Mouse (Mus musculus) duodenum, adult 2 months (tissue): ENCODE results near the gene Serping1. TPM values are rescaled to one million over a fixed set of nuclear protein-coding genes. Genes with fewer than 3 reads are reported as not detected.

Experiments
- polyA plus RNA-seq: library from polyadenylated mRNA; depleted of rRNA; stranded (reverse); fragments of >200 nt; gene quantifications from 2 replicates; pipeline ENCODE4 v1.2.3, GENCODE M21; 2012; ENCODE audit warnings: low replicate concordance; rRNA removed

Serping1 gene
- polyA plus RNA-seq: 91.3 and 98.4 TPM in 2 replicates

DNA sequence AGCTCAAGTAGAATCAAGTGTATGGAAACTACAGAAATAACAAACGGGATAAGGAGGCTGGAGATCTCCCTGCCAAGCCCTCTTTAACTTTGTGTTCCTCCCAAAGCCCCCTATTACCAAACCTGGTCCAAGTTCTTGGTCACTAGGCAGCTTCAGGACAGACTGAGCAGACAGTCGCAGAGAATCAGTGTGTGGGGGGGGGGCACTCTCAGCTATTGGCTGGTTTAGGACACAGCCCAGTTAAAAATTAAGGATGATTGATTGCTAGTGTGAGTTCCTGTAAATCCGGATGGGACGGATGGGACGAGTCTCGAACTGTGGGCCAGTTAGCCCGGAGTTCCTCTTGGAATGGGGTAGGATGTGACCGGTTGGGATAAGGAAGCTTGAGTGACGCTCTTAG lies at the start of gene Serping1:
Gene Serping1, minus strand, starts transcription at position 204 of the 400 bp plus-strand sequence.

DNA sequence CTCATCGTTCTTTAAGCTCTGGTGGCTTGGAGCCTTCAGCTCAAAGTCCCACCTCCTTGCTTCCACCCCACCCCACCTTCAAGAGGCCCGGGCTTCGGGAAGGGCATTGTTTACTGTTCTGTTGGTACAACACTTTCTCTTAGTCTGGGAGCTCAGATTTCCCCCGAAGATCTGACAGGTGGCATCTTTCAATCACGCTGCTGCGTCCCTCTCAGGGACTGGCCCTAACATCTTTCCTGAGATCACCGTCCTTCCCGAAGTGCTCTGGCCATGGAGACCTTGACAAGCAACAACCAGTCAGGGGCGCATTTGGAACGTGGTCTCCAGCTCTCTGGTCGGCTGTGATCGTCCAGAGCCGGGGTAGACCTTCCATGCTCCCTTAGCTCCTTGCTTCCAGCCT lies 47.3 kb upstream of the Serping1 start, which contains the start of gene Smtnl1:
Gene Smtnl1, minus strand, starts transcription at position 101 of the 400 bp plus-strand sequence.

DNA sequence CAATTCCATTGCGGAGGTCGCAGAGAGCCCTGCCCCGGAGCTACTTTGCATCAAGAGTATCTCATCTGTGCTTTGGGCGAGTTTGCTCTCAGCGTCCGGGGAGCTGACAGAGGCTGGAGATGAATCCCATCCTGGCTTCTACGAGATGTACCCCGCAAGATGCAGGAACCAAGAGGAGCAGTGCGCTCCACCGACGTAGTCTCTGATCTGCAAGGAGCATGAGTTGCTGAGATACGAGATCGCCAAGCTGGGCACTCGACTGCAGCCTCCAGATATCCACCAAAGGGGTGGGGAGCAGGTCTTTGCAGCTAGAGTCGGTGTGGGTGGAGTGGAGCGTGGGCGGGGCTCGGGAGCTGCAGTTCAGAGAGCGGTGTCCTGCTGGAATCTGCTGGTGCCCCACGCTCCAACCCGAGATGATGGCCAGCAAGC lies 23.3 kb upstream of the Serping1 start, which contains the start of gene Ube2l6:
Gene Ube2l6, plus strand, starts transcription at position 336 of the 429 bp plus-strand sequence.

DNA sequence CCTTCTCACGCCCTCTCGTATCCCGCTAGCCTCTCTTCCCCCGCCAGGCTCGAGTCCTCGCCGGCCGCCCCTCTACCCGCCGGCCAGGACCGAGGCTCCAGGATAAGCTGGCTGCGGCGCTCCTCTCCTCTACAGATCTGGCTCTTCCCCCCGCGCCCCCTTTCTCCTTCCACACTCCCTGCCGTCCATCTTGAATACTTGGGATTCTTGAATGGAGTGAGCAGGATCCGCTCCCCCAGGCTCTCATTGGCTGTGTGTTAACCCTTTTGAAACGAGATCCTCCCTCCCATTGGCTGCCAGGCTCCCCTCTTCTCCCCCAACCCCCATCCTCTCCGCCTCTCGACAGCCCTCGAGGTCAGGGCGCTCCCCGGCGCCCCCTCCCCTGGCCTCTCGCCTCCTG lies 31.7 kb downstream of the Serping1 start, which contains the start of gene Gm19426:
Gene Gm19426, minus strand, starts transcription at position 95 of the 400 bp plus-strand sequence.

DNA sequence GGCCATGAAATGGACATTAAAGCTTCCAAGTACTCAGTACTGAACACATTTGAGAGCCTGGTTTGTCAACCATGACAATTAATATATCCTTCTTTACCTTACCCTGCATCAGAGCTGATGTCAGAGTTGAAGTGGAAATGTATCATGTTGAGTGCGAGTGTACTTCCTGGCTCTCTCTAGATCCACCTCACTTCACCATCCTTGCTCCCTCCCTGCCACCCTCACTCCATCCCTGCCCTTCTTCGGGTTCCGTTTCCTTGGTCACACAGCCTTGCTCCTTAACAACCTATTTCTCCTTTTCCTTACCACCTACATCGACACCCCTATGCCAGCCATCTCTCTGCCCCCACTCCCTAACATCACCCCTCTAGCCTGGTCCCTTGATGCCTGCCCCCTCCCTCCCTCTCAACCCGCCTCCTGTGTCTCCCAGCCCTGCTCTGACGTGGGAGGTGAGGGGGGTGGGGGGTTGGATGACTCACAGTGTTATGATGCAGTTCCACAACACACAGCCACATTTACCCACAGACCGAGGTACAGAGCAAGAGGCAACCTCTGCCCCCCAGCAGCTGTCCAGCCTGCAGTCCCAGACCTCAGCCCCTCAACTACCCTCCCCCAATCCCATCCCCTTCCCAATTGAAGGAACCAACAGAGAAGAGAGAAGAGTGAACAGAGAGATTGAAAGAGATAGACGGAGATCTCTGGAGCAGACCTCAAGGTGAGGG lies 41.5 kb downstream of the Serping1 start, which contains the start of gene Ypel4:
Gene Ypel4, plus strand, starts transcription at position 480 of the 722 bp plus-strand sequence.

DNA sequence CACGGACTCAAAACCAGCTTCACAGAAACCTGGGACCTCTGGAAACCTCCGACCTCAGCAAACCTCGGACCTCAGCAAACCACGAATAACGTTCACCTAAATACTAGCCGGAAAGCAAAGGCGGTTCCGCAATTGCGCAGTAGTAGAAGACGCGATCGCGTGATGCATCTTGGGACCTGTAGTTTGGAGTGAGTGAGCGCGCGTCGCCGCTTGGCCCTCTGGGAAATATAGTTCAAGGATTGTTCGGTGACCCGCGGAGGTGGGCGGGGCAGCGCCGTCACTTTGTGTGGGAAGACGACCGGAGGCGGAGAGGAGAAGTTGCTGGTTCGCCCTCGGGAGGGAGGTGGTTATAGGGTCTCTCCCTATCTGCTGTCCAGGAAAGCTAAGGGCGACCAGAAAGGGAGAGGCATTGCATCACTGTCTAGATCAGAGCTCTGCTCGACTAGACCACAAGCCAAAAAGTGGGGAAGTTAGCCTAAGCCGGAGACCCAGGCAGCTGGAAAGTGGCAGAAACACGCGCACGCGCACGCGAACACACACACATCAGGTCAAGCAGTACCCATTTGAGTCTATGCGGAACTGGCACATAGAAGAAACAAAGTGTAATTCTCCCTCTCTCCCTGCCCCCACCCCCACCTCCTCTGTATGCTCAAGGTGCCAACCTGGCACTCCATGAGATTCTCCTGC lies 47.9 kb downstream of the Serping1 start, which contains the start of gene Clp1:
Gene Clp1, minus strand, starts transcription at position 179 of the 687 bp plus-strand sequence.

Other genes with a start within 250 kb of the Serping1 start
- 27.3 and 34.7 TPM in 2 replicates for gene Ctnnd1, start 124.7 kb downstream of the Serping1 start, polyA plus RNA-seq
- not detected in 2 replicates for gene Btbd18, start 116.4 kb downstream of the Serping1 start, polyA plus RNA-seq
- 40.6 and 43.2 TPM in 2 replicates for gene Selenoh, start 104.7 kb downstream of the Serping1 start, polyA plus RNA-seq
- gene Gm28635, start 97.4 kb downstream of the Serping1 start, polyA plus RNA-seq: not detected in 2 replicates
- 3.8 and 7.3 TPM in 2 replicates for gene Med19, start 97.0 kb downstream of the Serping1 start, polyA plus RNA-seq
- 18.5 and 60.4 TPM in 2 replicates for gene Tmx2, start 96.3 kb downstream of the Serping1 start, polyA plus RNA-seq
- 31.5 and 33.1 TPM in 2 replicates for gene Zdhhc5, start 60.3 kb downstream of the Serping1 start, polyA plus RNA-seq
- gene Clp1, start 48.1 kb downstream of the Serping1 start, polyA plus RNA-seq: 4.8 and 8.4 TPM in 2 replicates
- 1.3 and 2.3 TPM in 2 replicates for gene Ypel4, start 41.4 kb downstream of the Serping1 start, polyA plus RNA-seq
- gene Gm19426, start 31.8 kb downstream of the Serping1 start, polyA plus RNA-seq: not detected in 2 replicates
- gene Ube2l6, start 23.4 kb upstream of the Serping1 start, polyA plus RNA-seq: 29.3 and 114 TPM in 2 replicates
- not detected in 2 replicates for gene Smtnl1, start 47.2 kb upstream of the Serping1 start, polyA plus RNA-seq
- gene Timm10, start 51.6 kb upstream of the Serping1 start, polyA plus RNA-seq: 19.8 and 23.5 TPM in 2 replicates
- 1.8 and 3.4 TPM in 2 replicates for gene Slc43a1, start 63.4 kb upstream of the Serping1 start, polyA plus RNA-seq
- gene Rtn4rl2, start 111.3 kb upstream of the Serping1 start, polyA plus RNA-seq: 4.3 and 17.8 TPM in 2 replicates
- 16.4 and 16.8 TPM in 2 replicates for gene Slc43a3, start 161.1 kb upstream of the Serping1 start, polyA plus RNA-seq
- 1.2 and 1.7 TPM in 2 replicates for gene Prg2, start 205.0 kb upstream of the Serping1 start, polyA plus RNA-seq
- not detected in 2 replicates for gene Prg3, start 212.8 kb upstream of the Serping1 start, polyA plus RNA-seq